Mouse (Mus musculus): ENCODE measurements around the gene Gse1. TPM values are rescaled to one million over a fixed set of nuclear protein-coding genes. Genes with fewer than 3 reads are reported as not detected.

Gse1 gene
- polyA plus RNA-seq, 1 experiment from 2014 or later, result 31.3 TPM

DNA sequence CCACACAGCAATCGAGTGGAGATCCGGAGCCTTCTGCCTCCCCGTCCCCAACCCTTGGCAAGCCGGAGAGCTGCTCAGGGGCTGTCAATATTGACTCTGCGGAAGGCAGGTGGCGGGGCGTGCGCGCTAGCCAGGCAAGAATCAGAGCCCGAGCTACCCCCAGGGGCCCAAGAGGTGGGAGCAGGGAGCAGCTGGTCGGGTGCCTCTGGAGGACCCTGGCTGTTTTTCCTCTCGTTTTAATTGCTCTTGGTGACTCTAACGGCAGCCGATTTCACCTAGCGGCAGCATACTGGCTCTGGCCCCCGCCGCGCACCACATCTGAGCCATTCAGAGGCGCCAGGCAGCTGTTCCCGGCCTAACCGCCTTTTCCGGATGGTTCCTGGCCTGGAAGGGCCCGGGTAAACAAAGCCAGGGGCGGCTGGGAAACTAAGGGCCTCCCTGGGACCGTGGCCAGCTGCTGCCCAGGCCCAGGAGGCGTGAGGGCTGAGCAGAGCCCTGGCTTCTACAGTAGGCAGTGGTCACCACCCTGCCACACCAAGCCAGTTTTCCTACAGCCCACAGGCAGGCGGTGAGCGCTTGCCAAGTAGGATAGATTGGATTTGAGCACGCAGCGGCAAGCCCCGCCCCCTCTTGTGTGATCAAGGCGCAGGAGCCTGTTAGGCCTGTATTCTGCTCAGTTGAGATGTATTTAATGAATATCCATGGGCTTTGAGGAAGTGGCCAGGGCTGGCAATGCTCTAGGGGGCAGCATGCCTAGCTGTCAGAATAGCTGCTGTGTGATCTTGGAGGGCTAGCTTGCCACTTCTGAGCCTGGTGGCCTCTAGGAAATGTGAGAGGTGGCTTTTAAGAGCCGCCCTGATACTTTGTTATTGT, 188.5 kb downstream of the Gse1 start:
- no peak overlapping the region for H3K4me3 ChIP-seq
- ATAC-seq (replicated peaks), result peak; percentile 85
- no peaks in the 10 kb centered on the region for H3K36me3 ChIP-seq
- no peaks in the 10 kb centered on the region for H3K9me3 ChIP-seq
- no peaks in the 10 kb centered on the region for H3K27me3 ChIP-seq
- 2% methylated on average over 33 of the region's 33 CpGs for WGBS
- peak overlapping the region; percentile 98 for H3K27ac ChIP-seq (replicated peaks)
- peaks cover 77% of the 10 kb centered on the region for H3K4me1 ChIP-seq
- H3K9ac ChIP-seq (replicated peaks), result peak overlapping the region; percentile 43
- peak overlapping the region; percentile 33 for H3K4me2 ChIP-seq (replicated peaks)

- Histone ChIP-seq H3K27ac (replicated peaks) (peak overlapping the region; percentile 98; the same call in 1 of the 2 replicates), H3K4me3 (no peak overlapping the region), H3K9ac (replicated peaks) (no peak overlapping the region), H3K9me3 (no peaks in the 10 kb centered on the region), H3K4me1 (peaks cover 76% of the 10 kb centered on the region), H3K4me2 (replicated peaks) (no peak overlapping the region), H3K36me3 (no peaks in the 10 kb centered on the region), H3K27me3 (no peaks in the 10 kb centered on the region)
- 56% methylated on average over 5 of the region's 5 CpGs for WGBS
- ATAC-seq (replicated peaks), result no peak
Measured at GRCm38 (mm10) chr8:120418188-120418587, 189.9 kb downstream of the Gse1 start.

DNA sequence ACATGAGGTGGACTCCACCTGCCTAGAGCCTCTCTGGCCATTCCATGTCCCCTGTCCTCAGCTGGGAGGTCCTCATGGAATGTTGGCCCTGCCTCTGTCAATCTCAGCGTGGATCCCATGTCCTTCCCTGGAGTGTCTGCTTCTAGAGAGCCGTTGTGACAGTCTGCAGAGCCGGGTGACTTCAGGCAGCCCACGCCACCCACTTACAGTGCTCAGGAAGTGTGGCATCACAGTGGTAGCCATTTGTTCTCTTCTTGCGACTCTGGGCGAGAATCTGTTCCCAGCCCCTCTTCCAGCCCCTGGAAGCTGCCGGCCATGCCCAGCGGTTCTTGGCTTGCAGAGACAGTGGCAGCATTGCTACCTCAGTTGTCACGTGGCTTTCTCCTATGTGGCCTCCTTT, 191.4 kb downstream of the Gse1 start:
- no peaks in the 10 kb centered on the region for H3K27me3 ChIP-seq
- H3K9ac ChIP-seq (replicated peaks), result no peak overlapping the region
- ATAC-seq (replicated peaks), result no peak
- no peak overlapping the region for H3K4me3 ChIP-seq
- 72% methylated on average over 9 of the region's 9 CpGs for WGBS
- H3K4me1 ChIP-seq, result peaks cover 76% of the 10 kb centered on the region
- no peaks in the 10 kb centered on the region for H3K9me3 ChIP-seq
- H3K27ac ChIP-seq (replicated peaks), result no peak overlapping the region
- no peaks in the 10 kb centered on the region for H3K36me3 ChIP-seq
- no peak overlapping the region for H3K4me2 ChIP-seq (replicated peaks)

GRCm38 (mm10) chr8:120420226-120420625, 192.0 kb downstream of the Gse1 start:
- Histone ChIP-seq H3K4me2 (replicated peaks) (no peak overlapping the region), H3K4me1 (peaks cover 78% of the 10 kb centered on the region), H3K27ac (replicated peaks) (no peak overlapping the region), H3K9me3 (no peaks in the 10 kb centered on the region), H3K36me3 (no peaks in the 10 kb centered on the region), H3K4me3 (no peak overlapping the region), H3K9ac (replicated peaks) (no peak overlapping the region), H3K27me3 (no peaks in the 10 kb centered on the region)
- ATAC-seq (replicated peaks), result no peak
- 76% methylated on average over 5 of the region's 5 CpGs for WGBS

DNA sequence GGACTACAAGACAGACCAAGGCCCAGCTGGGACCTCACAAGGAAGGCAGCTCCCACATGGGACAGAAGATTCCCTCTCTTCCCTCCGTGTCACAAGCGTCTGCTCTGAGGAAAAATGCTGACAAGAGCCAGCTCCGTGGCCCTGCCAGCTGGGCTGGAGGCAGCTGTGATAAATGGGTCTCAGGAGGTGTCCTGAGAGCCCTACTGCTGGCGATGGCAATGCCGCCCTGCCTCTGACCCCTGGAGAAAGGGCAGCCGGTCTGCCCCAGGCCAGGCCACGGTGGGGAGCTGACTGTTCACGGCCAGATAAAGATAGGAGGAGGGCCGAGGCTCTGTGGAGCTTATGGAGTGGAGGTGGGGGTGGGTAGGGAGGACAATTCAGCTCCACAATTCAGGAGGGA, 193.4 kb downstream of the Gse1 start:
- Histone ChIP-seq H3K9me3 (no peaks in the 10 kb centered on the region), H3K9ac (replicated peaks) (no peak overlapping the region; the same call in 1 of the 2 replicates), H3K27me3 (no peaks in the 10 kb centered on the region), H3K4me3 (no peak overlapping the region), H3K36me3 (no peaks in the 10 kb centered on the region), H3K4me2 (replicated peaks) (no peak overlapping the region), H3K4me1 (peaks cover 78% of the 10 kb centered on the region), H3K27ac (replicated peaks) (no peak overlapping the region)
- ATAC-seq (replicated peaks), result no peak
- WGBS, result 22% methylated on average over 9 of the region's 9 CpGs

- Histone ChIP-seq H3K27ac (replicated peaks) (no peak overlapping the region), H3K4me1 (peaks cover 78% of the 10 kb centered on the region), H3K9ac (replicated peaks) (no peak overlapping the region), H3K4me2 (replicated peaks) (no peak overlapping the region), H3K36me3 (no peaks in the 10 kb centered on the region), H3K27me3 (no peaks in the 10 kb centered on the region), H3K4me3 (no peak overlapping the region), H3K9me3 (no peaks in the 10 kb centered on the region)
- ATAC-seq (replicated peaks), result no peak
- WGBS, result 86% methylated on average over 8 of the region's 8 CpGs
Measured at GRCm38 (mm10) chr8:120422236-120422635, 194.0 kb downstream of the Gse1 start.

- Histone ChIP-seq H3K27me3 (no peaks in the 10 kb centered on the region), H3K4me1 (peaks cover 73% of the 10 kb centered on the region), H3K36me3 (no peaks in the 10 kb centered on the region), H3K9ac (replicated peaks) (no peak overlapping the region), H3K4me2 (replicated peaks) (no peak overlapping the region), H3K4me3 (no peak overlapping the region), H3K9me3 (no peaks in the 10 kb centered on the region), H3K27ac (replicated peaks) (peak overlapping the region; percentile 97)
- ATAC-seq (replicated peaks), result no peak
- WGBS, result 27% methylated on average over 7 of the region's 7 CpGs
Measured at GRCm38 (mm10) chr8:120423576-120423975, 195.3 kb downstream of the Gse1 start.

GRCm38 (mm10) chr8:120424829-120425198, 196.6 kb downstream of the Gse1 start:
- 7% methylated on average over 4 of the region's 4 CpGs for WGBS
- Histone ChIP-seq H3K9me3 (no peaks in the 10 kb centered on the region), H3K9ac (replicated peaks) (no peak overlapping the region; the same call in 1 of the 2 replicates), H3K4me3 (no peak overlapping the region), H3K27ac (replicated peaks) (peak overlapping the region; percentile 97), H3K27me3 (no peaks in the 10 kb centered on the region), H3K4me1 (peaks cover 73% of the 10 kb centered on the region), H3K36me3 (no peaks in the 10 kb centered on the region), H3K4me2 (replicated peaks) (no peak overlapping the region)
- ATAC-seq (replicated peaks), result 0 out of 2 replicates have a peak, but pooled peaks have one; percentile 1

DNA sequence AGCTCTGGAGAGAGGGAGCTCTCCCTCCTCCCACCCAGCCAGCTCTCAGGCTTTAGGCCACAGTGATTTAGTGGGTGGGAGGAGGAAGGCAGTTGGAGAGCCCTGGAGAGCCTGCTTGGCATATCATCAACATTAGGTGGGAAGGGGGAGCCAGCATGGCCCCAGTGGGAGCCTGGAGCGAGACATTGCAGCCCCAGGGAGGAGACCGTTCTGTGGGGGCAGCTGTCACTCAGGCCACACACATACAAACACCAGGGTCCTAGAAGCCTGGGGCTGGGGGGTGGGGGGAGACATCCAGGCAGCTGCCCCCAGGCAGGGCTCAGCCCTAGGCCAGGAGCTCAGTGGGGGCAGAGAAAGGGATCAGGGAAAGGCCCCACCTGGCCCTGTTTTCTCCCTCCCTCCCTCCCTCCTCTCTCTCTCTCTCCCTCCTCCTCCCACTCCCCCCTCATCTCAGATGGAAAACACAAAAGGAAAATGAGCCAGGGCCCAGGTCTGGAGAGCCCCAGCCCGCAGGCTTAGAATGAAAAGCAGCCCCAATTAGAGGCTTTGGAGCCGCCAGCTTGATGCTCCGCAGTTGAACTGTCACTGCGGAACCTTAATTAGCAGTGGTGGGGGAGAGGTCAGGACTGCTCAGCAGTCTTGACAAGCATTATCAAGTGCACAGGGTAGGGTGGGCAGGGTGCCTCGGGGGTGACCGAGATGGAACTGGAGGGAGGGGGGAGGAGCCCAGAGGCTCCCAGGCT, 197.1 kb downstream of the Gse1 start:
- Histone ChIP-seq H3K36me3 (no peaks in the 10 kb centered on the region), H3K27ac (replicated peaks) (peak overlapping the region; percentile 97), H3K4me3 (no peak overlapping the region), H3K9ac (replicated peaks) (no peak overlapping the region; the same call in 1 of the 2 replicates), H3K9me3 (no peaks in the 10 kb centered on the region), H3K27me3 (no peaks in the 10 kb centered on the region), H3K4me2 (replicated peaks) (peak overlapping the region; percentile 14; the same call in 1 of the 2 replicates), H3K4me1 (peaks cover 69% of the 10 kb centered on the region)
- 7% methylated on average over 8 of the region's 8 CpGs for WGBS
- ATAC-seq (replicated peaks), result peak; percentile 83

DNA sequence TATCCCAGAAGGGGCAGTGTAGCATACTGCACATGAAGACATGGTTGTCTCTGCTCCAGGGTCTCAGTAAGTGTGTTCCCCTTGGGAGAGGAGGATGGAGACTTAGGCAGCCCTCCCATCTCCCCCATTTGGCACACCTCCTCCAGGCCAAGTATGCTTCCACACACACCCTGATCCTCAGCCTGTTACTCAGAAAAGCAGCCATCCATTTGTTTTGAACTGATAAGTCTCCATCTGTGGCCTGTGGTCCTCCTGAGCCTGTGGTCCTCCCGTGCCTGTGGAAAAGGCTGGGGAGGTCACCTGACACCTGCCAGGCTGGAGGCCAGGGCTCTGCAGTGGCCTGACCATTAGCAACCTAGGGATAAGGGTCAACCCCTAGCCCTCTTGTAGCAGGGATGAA, 197.8 kb downstream of the Gse1 start:
- Histone ChIP-seq H3K9ac (replicated peaks) (no peak overlapping the region), H3K36me3 (no peaks in the 10 kb centered on the region), H3K4me1 (peaks cover 73% of the 10 kb centered on the region), H3K4me2 (replicated peaks) (no peak overlapping the region), H3K9me3 (no peaks in the 10 kb centered on the region), H3K27ac (replicated peaks) (peak overlapping the region; percentile 97), H3K27me3 (no peaks in the 10 kb centered on the region), H3K4me3 (no peak overlapping the region)
- WGBS, result 7% methylated on average over 1 of the region's 1 CpGs
- no peak for ATAC-seq (replicated peaks)

DNA sequence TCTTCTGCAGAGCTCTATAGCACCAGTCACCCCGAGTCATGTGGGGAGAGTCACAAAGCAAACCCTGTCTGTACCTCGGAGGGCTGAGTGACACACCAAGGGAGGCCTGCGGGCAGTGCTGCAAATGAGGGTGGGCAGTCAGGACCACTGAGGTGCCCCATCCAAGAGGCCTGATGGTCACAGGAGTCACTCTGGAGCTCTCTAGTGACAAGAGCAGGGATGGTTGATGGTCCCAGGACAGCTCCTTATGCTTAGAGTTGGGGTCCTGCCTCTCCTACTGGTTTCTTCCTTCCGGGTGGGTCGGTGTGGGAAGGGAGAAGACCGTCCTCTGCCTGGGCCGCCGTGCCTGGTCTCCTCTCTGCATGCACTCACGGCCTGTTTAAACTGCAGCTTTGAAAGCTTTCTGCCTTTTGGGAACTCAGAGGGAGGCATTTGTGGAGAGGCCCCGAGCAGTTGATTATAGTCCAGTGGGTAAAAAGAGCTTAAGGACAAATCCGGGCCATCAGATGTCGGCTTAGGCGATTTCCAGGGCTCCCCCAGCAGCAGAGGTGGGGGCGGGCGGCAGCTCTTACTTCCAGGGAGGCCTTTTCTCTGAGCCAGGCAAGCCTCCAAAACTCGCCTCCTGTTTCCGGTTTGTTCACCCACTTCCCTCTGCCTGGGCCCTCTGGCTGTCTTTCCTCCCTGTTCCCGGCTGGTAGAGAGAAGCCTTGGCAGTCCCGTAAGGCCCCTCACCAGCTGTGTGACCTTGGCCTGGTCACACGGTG, 198.5 kb downstream of the Gse1 start:
- H3K4me3 ChIP-seq, result no peak overlapping the region
- peak overlapping the region; percentile 97 for H3K27ac ChIP-seq (replicated peaks)
- 12% methylated on average over 20 of the region's 20 CpGs for WGBS
- H3K9ac ChIP-seq (replicated peaks), result no peak overlapping the region
- no peaks in the 10 kb centered on the region for H3K9me3 ChIP-seq
- H3K27me3 ChIP-seq, result no peaks in the 10 kb centered on the region
- no peaks in the 10 kb centered on the region for H3K36me3 ChIP-seq
- no peak overlapping the region for H3K4me2 ChIP-seq (replicated peaks)
- H3K4me1 ChIP-seq, result peaks cover 70% of the 10 kb centered on the region
- no peak for ATAC-seq (replicated peaks)

DNA sequence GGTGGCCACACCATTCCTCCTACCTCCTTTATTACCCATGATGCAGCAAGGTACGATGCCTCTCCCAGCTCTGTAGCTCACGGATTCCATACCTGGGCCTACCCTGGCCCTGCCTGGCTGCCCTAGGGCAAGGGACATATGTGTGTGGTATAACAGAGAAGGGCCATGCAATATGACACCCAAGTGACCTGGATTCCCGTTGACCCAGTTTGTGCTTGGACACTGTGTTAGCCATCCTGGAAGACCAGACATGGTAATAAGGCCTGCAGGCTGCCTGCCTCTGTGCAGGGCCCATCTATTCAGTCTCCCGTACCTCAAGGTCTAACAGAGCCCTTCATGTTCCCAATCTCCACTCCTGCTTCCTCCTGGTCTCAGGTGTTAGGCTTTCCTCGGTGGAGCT, 200.2 kb downstream of the Gse1 start:
- H3K9ac ChIP-seq (replicated peaks), result no peak overlapping the region
- no peak overlapping the region for H3K4me3 ChIP-seq
- H3K4me1 ChIP-seq, result peaks cover 66% of the 10 kb centered on the region
- no peak overlapping the region for H3K27ac ChIP-seq (replicated peaks)
- WGBS, result 83% methylated on average over 5 of the region's 5 CpGs
- no peak overlapping the region for H3K4me2 ChIP-seq (replicated peaks)
- H3K9me3 ChIP-seq, result no peaks in the 10 kb centered on the region
- no peak for ATAC-seq (replicated peaks)
- H3K27me3 ChIP-seq, result no peaks in the 10 kb centered on the region
- no peaks in the 10 kb centered on the region for H3K36me3 ChIP-seq

Data from forebrain, embryonic 15.5 days (tissue).